Mouse (Mus musculus) brain, adult 2 months (tissue): ENCODE measurements around the gene Ppil6.
A peak's percentile ranks its signal among the peaks of the same experiment; 100 is the strongest.

Experiments
- DNase-seq: peaks from one replicate; pipeline ENCODE4 v3.0.0; 2011; ENCODE audit warnings: low read depth, low spot score

Gene Ppil6

GRCm38 (mm10) chr10:41525696-41526095 is 35.5 kb downstream of the Ppil6 start:
- no peak for DNase-seq

GRCm38 (mm10) chr10:41529972-41530371 is 39.7 kb downstream of the Ppil6 start:
- DNase-seq: no peak

- no peak for DNase-seq
Measured at GRCm38 (mm10) chr10:41535991-41536390, 45.8 kb downstream of the Ppil6 start.

GRCm38 (mm10) chr10:41536714-41537113 is 46.5 kb downstream of the Ppil6 start:
- no peak for DNase-seq

- no peak for DNase-seq
Measured at GRCm38 (mm10) chr10:41537226-41537982, 47.2 kb downstream of the Ppil6 start.

GRCm38 (mm10) chr10:41537983-41538330 is 47.7 kb downstream of the Ppil6 start:
- DNase-seq: no peak

GRCm38 (mm10) chr10:41538986-41539385 is 48.7 kb downstream of the Ppil6 start:
- no peak for DNase-seq

GRCm38 (mm10) chr10:41542057-41542456 is 51.8 kb downstream of the Ppil6 start:
- no peak for DNase-seq

GRCm38 (mm10) chr10:41543439-41543838 is 53.2 kb downstream of the Ppil6 start:
- DNase-seq: no peak

- DNase-seq: no peak
Measured at GRCm38 (mm10) chr10:41543844-41544243, 53.6 kb downstream of the Ppil6 start.

- no peak for DNase-seq
Measured at GRCm38 (mm10) chr10:41544481-41545190, 54.4 kb downstream of the Ppil6 start.

GRCm38 (mm10) chr10:41545224-41545755 is 55.1 kb downstream of the Ppil6 start:
- DNase-seq: no peak

GRCm38 (mm10) chr10:41546396-41547165 is 56.3 kb downstream of the Ppil6 start:
- peak; percentile 19 for DNase-seq

- DNase-seq: peak; percentile 10
Measured at GRCm38 (mm10) chr10:41550711-41551110, 60.5 kb downstream of the Ppil6 start.

GRCm38 (mm10) chr10:41552319-41552718 is 62.1 kb downstream of the Ppil6 start:
- peak; percentile 21 for DNase-seq

- peak; percentile 69 for DNase-seq
Measured at GRCm38 (mm10) chr10:41552847-41553589, 62.8 kb downstream of the Ppil6 start.

GRCm38 (mm10) chr10:41553711-41554110 is 63.5 kb downstream of the Ppil6 start:
- DNase-seq: peak; percentile 34

GRCm38 (mm10) chr10:41555081-41555480 is 64.8 kb downstream of the Ppil6 start:
- DNase-seq: no peak

GRCm38 (mm10) chr10:41558401-41558800 is 68.2 kb downstream of the Ppil6 start:
- DNase-seq: no peak

GRCm38 (mm10) chr10:41561701-41562395 is 71.6 kb downstream of the Ppil6 start:
- DNase-seq: no peak
